Mouse (Mus musculus) G1E (cell line): ENCODE data around the gene Melk.

ENCODE experiments used
- CTCF ChIP-seq: IDR thresholded peaks from 2 replicates; pipeline ENCODE4 v1.5.1; 2012; ENCODE audit warnings: low read depth, low read length, inconsistent platforms, mixed read lengths
- GATA1 ChIP-seq: IDR thresholded peaks from 2 replicates; pipeline ENCODE4 v1.6.1; 2012; ENCODE audit warnings: borderline replicate concordance, low read length, inconsistent platforms, mixed read lengths

GRCm38 (mm10) chr4:44253191-44253590, 47.5 kb upstream of the Melk start:
- TF ChIP-seq GATA1, result no peak
- TF ChIP-seq CTCF, result no peak
